Mouse (Mus musculus): ENCODE data around the gene Nmnat1.

GRCm38 (mm10) chr4:149527621-149528354 is 42.8 kb upstream of the Nmnat1 start:
- TF ChIP-seq CTCF (IDR thresholded peaks at IDR 0.05 in 2 of 3, conservative IDR thresholded peaks at IDR 0.05 in 1 of 3; ENCODE audit: control insufficient read depth in 1 of 3, insufficient read depth in 1 of 3, low read depth in 2 of 3, low read length in 3 of 3, poor library complexity in 1 of 3, severe bottlenecking in 1 of 3) (no peak), ZC3H11A (IDR thresholded peaks at IDR 0.05; ENCODE audit: low read depth, low read length) (no peak), POLR2A (IDR thresholded peaks at IDR 0.05; ENCODE audit: control insufficient read depth in 1 of 2, insufficient read depth in 1 of 2, low read depth in 1 of 2, low read length in 2 of 2, poor library complexity in 1 of 2) (no peak), POLR2AphosphoS5 (IDR thresholded peaks at IDR 0.05; ENCODE audit: borderline replicate concordance, low read depth, low read length) (no peak), MAX (IDR thresholded peaks at IDR 0.05; ENCODE audit: low read length) (no peak), ELF1 (IDR thresholded peaks at IDR 0.05; ENCODE audit: low read depth, low read length) (no peak), TCF12 (IDR thresholded peaks at IDR 0.05; ENCODE audit: low read depth, low read length) (no peak), ZNF384 (IDR thresholded peaks at IDR 0.05; ENCODE audit: low read depth, low read length) (no peak), GABPA (IDR thresholded peaks at IDR 0.05; ENCODE audit: low read depth, low read length) (no peak), MYC (IDR thresholded peaks at IDR 0.05; ENCODE audit: low read depth, low read length) (no peak), GATA1 (IDR thresholded peaks at IDR 0.05; ENCODE audit: low read depth, low read length) (no peak), TAL1 (IDR thresholded peaks at IDR 0.05; ENCODE audit: low read length) (no peak), POLR2AphosphoS2 (IDR thresholded peaks at IDR 0.05; ENCODE audit: low read length) (no peak)

All from MEL (cell line).